Mouse (Mus musculus) myocyte (in vitro differentiated cells): Measurements from ENCODE around the gene Kcne1.

Experiments used
- E2F4 ChIP-seq: IDR thresholded peaks from one replicate; pipeline ENCODE4 v1.6.1; 2011; ENCODE audit warnings: mild to moderate bottlenecking, control low read depth, moderate library complexity; ENCODE audit not compliant: insufficient read depth
- MYOG ChIP-seq, 3 experiments: IDR thresholded peaks; one replicate each; pipeline ENCODE4 v1.6.1; 2011; ENCODE audit warnings: control low read depth in 2 of 3, low read depth in 2 of 3, mild to moderate bottlenecking in 2 of 3; ENCODE audit not compliant: insufficient read length in 2 of 3, control insufficient read depth in 1 of 3, insufficient read depth in 1 of 3
- POLR2A ChIP-seq: IDR thresholded peaks from one replicate; pipeline ENCODE4 v1.6.1; 2011; ENCODE audit warnings: low read depth, mild to moderate bottlenecking, control low read depth, moderate library complexity; ENCODE audit not compliant: insufficient read length
- POLR2AphosphoS2 ChIP-seq: IDR thresholded peaks from one replicate; pipeline ENCODE4 v1.6.1; 2011; ENCODE audit warnings: low read depth, control low read depth; ENCODE audit not compliant: insufficient read length
- REST ChIP-seq: IDR thresholded peaks from one replicate; pipeline ENCODE4 v1.6.1; 2011; ENCODE audit warnings: mild to moderate bottlenecking, control low read depth, moderate library complexity; ENCODE audit not compliant: insufficient read depth, insufficient read length
- SRF ChIP-seq: IDR thresholded peaks from one replicate; pipeline ENCODE4 v1.6.1; 2011; ENCODE audit warnings: low read depth; ENCODE audit not compliant: control insufficient read depth, insufficient read length
- TCF12 ChIP-seq: IDR thresholded peaks from one replicate; pipeline ENCODE4 v1.6.1; 2011; ENCODE audit warnings: mild to moderate bottlenecking, control low read depth; ENCODE audit not compliant: poor library complexity, insufficient read depth, severe bottlenecking
- USF1 ChIP-seq: IDR thresholded peaks from one replicate; pipeline ENCODE4 v1.6.1; 2011; ENCODE audit warnings: low read depth, mild to moderate bottlenecking, control low read depth, moderate library complexity

- TF ChIP-seq POLR2A, result no peak
- TF ChIP-seq POLR2AphosphoS2, result no peak
- no peak for TF ChIP-seq TCF12
- no peak for TF ChIP-seq MYOG (IDR thresholded peaks at IDR 0.05; ENCODE audit: control insufficient read depth in 1 of 3, insufficient read depth in 1 of 3, insufficient read length in 2 of 3, low read depth in 2 of 3)
- no peak for TF ChIP-seq SRF
- no peak for TF ChIP-seq REST
- no peak for TF ChIP-seq USF1
- no peak for TF ChIP-seq E2F4
These were observed 39.4 kb upstream of the Kcne1 start for GRCm38 (mm10) chr16:92398574-92399118.
